Mouse (Mus musculus) forebrain, embryonic 11.5 days (tissue): Measurements from ENCODE around the gene Prtg. TPM values are rescaled to one million over a fixed set of nuclear protein-coding genes. Genes with fewer than 3 reads are reported as not detected.

ENCODE experiments used
- ATAC-seq: fragments of 200-750 bp; cut with Nextera tagmentation; replicated peaks from 2 replicates; pipeline ENCODE4 v1.8.0; 2017; ENCODE audit warnings: moderate TSS enrichment; ENCODE audit not compliant: low FRiP score
- DNase-seq: peaks from one replicate; pipeline ENCODE4 v3.0.0-alpha.2; 2017; ENCODE audit warnings: low spot score
- H3K27ac ChIP-seq: fragments of 300-500 bp; sonication (generic); 2 replicates; pipeline ENCODE4 v1.5.1; 2014; ENCODE audit warnings: low read depth, low read length
- H3K27me3 ChIP-seq: fragments of 300-500 bp; sonication (generic); 2 replicates; pipeline ENCODE4 v1.6.1; 2014; ENCODE audit warnings: mild to moderate bottlenecking, low read length, mixed read lengths; ENCODE audit not compliant: control insufficient read depth, insufficient read depth
- H3K36me3 ChIP-seq: fragments of 300-500 bp; sonication (generic); 2 replicates; pipeline ENCODE4 v1.6.1; 2014; ENCODE audit warnings: mild to moderate bottlenecking, low read length, moderate library complexity, mixed read lengths; ENCODE audit not compliant: control insufficient read depth, insufficient read depth
- H3K4me1 ChIP-seq: fragments of 300-500 bp; sonication (generic); replicated peaks from 2 replicates; pipeline ENCODE4 v1.6.1; 2014; ENCODE audit warnings: low read length, mixed read lengths; ENCODE audit not compliant: control insufficient read depth, insufficient read depth
- H3K4me2 ChIP-seq: fragments of 300-500 bp; sonication (generic); 2 replicates; pipeline ENCODE4 v1.6.1; 2014; ENCODE audit warnings: low read depth, mild to moderate bottlenecking, low read length, moderate library complexity, mixed read lengths; ENCODE audit not compliant: severe bottlenecking
- H3K4me3 ChIP-seq: fragments of 300-500 bp; sonication (generic); 2 replicates; pipeline ENCODE4 v1.5.1; 2014; ENCODE audit warnings: low read depth, low read length
- H3K9ac ChIP-seq: fragments of 300-500 bp; sonication (generic); 2 replicates; pipeline ENCODE4 v1.6.1; 2014; ENCODE audit warnings: low read length
- H3K9me3 ChIP-seq: fragments of 300-500 bp; sonication (generic); 2 replicates; pipeline ENCODE4 v1.6.1; 2016; ENCODE audit warnings: low read length, mixed read lengths; ENCODE audit not compliant: control insufficient read depth
- WGBS: fragments of 180-500 bp; shearing (Covaris S2); extraction: QIAGEN DNeasy Blood & Tissue Kit; methylation state at CpG from one replicate; pipeline ENCODE4 v1.1.7; 2014; 5-methylcytosine and 5-hydroxymethylcytosine counted together
- polyA plus RNA-seq: library from polyadenylated mRNA; unstranded; fragments of >200 nt; fragmentation: Nextera tagmentation; extraction: Ambion mirVana; gene quantifications from 2 replicates; pipeline ENCODE4 v1.2.1, GENCODE M21; 2014

Gene Prtg
- polyA plus RNA-seq, 1 experiment from 2014 or later, result 3.6 TPM

GRCm38 (mm10) chr9:72812594-72813570, 6.2 kb downstream of the Prtg start:
- Histone ChIP-seq H3K27me3 (no peaks in the 10 kb centered on the region), H3K4me1 (peaks cover 16% of the 10 kb centered on the region; the same call in 1 of the 2 replicates), H3K9ac (peak overlapping the region; percentile 29), H3K9me3 (no peaks in the 10 kb centered on the region), H3K36me3 (no peaks in the 10 kb centered on the region), H3K4me2 (peak overlapping the region; percentile 42), H3K27ac (peak overlapping the region; percentile 43), H3K4me3 (no peak overlapping the region)
- DNase-seq (peak; percentile 57), ATAC-seq (0 out of 2 replicates have a peak, but pooled peaks have one; percentile 32)
- WGBS, result 11% methylated on average over 18 of the region's 18 CpGs

GRCm38 (mm10) chr9:72825511-72825910, 18.8 kb downstream of the Prtg start:
- no peak overlapping the region for H3K4me3 ChIP-seq

GRCm38 (mm10) chr9:72825976-72826375, 19.3 kb downstream of the Prtg start:
- H3K9ac ChIP-seq, result no peak overlapping the region
- no peak overlapping the region; the same call in 1 of the 2 replicates for H3K27ac ChIP-seq
- H3K36me3 ChIP-seq, result no peaks in the 10 kb centered on the region
- ATAC-seq (no peak), DNase-seq (no peak)
- H3K4me3 ChIP-seq, result no peak overlapping the region
- H3K9me3 ChIP-seq, result no peaks in the 10 kb centered on the region
- H3K4me1 ChIP-seq, result peaks cover 10% of the 10 kb centered on the region
- 4% methylated on average over 3 of the region's 3 CpGs for WGBS
- no peak overlapping the region for H3K4me2 ChIP-seq
- H3K27me3 ChIP-seq, result no peaks in the 10 kb centered on the region

More at GRCm38 (mm10) chr9:72825511-72825910, 18.8 kb downstream of the Prtg start:
- WGBS, result 7% methylated on average over 4 of the region's 4 CpGs
- Histone ChIP-seq H3K27me3 (no peaks in the 10 kb centered on the region), H3K4me2 (no peak overlapping the region), H3K36me3 (no peaks in the 10 kb centered on the region), H3K9ac (peak overlapping the region; percentile 20; the same call in 1 of the 2 replicates), H3K4me1 (peaks cover 10% of the 10 kb centered on the region), H3K9me3 (no peaks in the 10 kb centered on the region), H3K27ac (peak overlapping the region; percentile 21; the same call in 1 of the 2 replicates)
- ATAC-seq (no peak), DNase-seq (no peak)

GRCm38 (mm10) chr9:72828616-72829257, 22.1 kb downstream of the Prtg start:
- no peaks in the 10 kb centered on the region for H3K27me3 ChIP-seq
- H3K4me2 ChIP-seq, result no peak overlapping the region
- ATAC-seq, result no peak
- no peak overlapping the region for H3K4me3 ChIP-seq
- no peak overlapping the region for H3K9ac ChIP-seq
- no peaks in the 10 kb centered on the region for H3K36me3 ChIP-seq
- DNase-seq, result no peak
- H3K9me3 ChIP-seq, result no peaks in the 10 kb centered on the region
- WGBS, result 51% methylated on average over 5 of the region's 5 CpGs
- H3K4me1 ChIP-seq, result peaks cover 11% of the 10 kb centered on the region
- 0 out of 2 replicates have a peak overlapping the region, but pooled peaks have one; percentile 7 for H3K27ac ChIP-seq

GRCm38 (mm10) chr9:72833992-72834696, 27.5 kb downstream of the Prtg start:
- Histone ChIP-seq H3K4me3 (no peak overlapping the region), H3K9ac (no peak overlapping the region), H3K9me3 (no peaks in the 10 kb centered on the region), H3K27me3 (no peaks in the 10 kb centered on the region), H3K36me3 (no peaks in the 10 kb centered on the region), H3K4me1 (peaks cover 12% of the 10 kb centered on the region; the same call in 1 of the 2 replicates), H3K27ac (0 out of 2 replicates have a peak overlapping the region, but pooled peaks have one; percentile 37), H3K4me2 (no peak overlapping the region)
- WGBS, result 36% methylated on average over 10 of the region's 10 CpGs
- DNase-seq (no peak), ATAC-seq (peak; percentile 46; the same call in 1 of the 2 replicates)

DNA sequence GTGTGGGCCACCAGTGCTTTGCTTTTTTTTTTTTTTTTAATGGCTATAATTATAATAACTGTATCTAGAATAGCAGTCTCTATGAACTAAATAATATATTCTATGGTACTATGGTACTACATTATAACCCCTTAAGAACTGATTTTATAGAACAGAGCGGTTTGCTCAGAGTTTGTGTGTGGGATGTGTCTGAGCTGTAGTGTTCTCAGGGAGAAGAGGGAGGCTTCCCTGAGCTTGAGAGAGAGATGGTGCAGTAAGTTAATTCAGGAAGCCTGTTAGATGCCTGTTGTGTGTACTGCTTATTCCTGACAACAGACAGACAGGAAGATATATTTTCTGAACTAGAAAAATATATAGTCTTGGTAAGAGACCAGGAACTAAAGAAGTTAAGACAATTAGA, 28.3 kb downstream of the Prtg start:
- Histone ChIP-seq H3K4me3 (no peak overlapping the region), H3K9me3 (no peaks in the 10 kb centered on the region), H3K27ac (no peak overlapping the region), H3K27me3 (no peaks in the 10 kb centered on the region), H3K36me3 (no peaks in the 10 kb centered on the region), H3K9ac (no peak overlapping the region), H3K4me1 (peaks cover 12% of the 10 kb centered on the region; the same call in 1 of the 2 replicates), H3K4me2 (no peak overlapping the region)
- WGBS, result 92% methylated on average over 1 of the region's 1 CpGs
- no peak for ATAC-seq
- DNase-seq, result no peak

GRCm38 (mm10) chr9:72836708-72837495, 30.2 kb downstream of the Prtg start:
- H3K4me3 ChIP-seq, result no peak overlapping the region
- no peak overlapping the region for H3K9ac ChIP-seq
- H3K27ac ChIP-seq, result no peak overlapping the region
- DNase-seq (no peak), ATAC-seq (no peak)
- H3K4me1 ChIP-seq, result peaks cover 12% of the 10 kb centered on the region; the same call in 1 of the 2 replicates
- no peaks in the 10 kb centered on the region for H3K27me3 ChIP-seq
- no peak overlapping the region for H3K4me2 ChIP-seq
- no peaks in the 10 kb centered on the region for H3K9me3 ChIP-seq
- WGBS, result 64% methylated on average over 11 of the region's 11 CpGs
- no peaks in the 10 kb centered on the region for H3K36me3 ChIP-seq
